Mouse (Mus musculus) embryonic facial prominence, embryonic 10.5 days (tissue): ENCODE measurements around the gene Dpp6. TPM values are rescaled to one million over a fixed set of nuclear protein-coding genes. Genes with fewer than 3 reads are reported as not detected.

Experiments used
- DNase-seq: peaks from one replicate; pipeline ENCODE4 v3.0.0-alpha.2; 2017; ENCODE audit warnings: low spot score
- H3K27ac ChIP-seq: fragments of 300-500 bp; sonication (generic); replicated peaks from 2 replicates; pipeline ENCODE4 v1.5.1; 2016; ENCODE audit warnings: mild to moderate bottlenecking
- H3K27me3 ChIP-seq: fragments of 300-500 bp; sonication (generic); replicated peaks from 2 replicates; pipeline ENCODE4 v1.6.1; 2016; ENCODE audit warnings: low read depth, mild to moderate bottlenecking; ENCODE audit not compliant: poor library complexity, severe bottlenecking
- H3K36me3 ChIP-seq: fragments of 300-500 bp; sonication (generic); replicated peaks from 2 replicates; pipeline ENCODE4 v1.6.1; 2016; ENCODE audit warnings: mild to moderate bottlenecking, moderate library complexity
- H3K4me1 ChIP-seq: fragments of 300-500 bp; sonication (generic); 2 replicates; pipeline ENCODE4 v1.6.1; 2016
- H3K4me3 ChIP-seq: fragments of 300-500 bp; sonication (generic); 2 replicates; pipeline ENCODE4 v1.5.1; 2016; ENCODE audit warnings: mild to moderate bottlenecking, moderate library complexity
- H3K9me3 ChIP-seq: fragments of 300-500 bp; sonication (generic); 2 replicates; pipeline ENCODE4 v1.6.1; 2016; ENCODE audit warnings: mild to moderate bottlenecking
- WGBS: fragments of 180-500 bp; shearing (Covaris S2); methylation state at CpG from one replicate; pipeline ENCODE4 v1.1.7; 2016; 5-methylcytosine and 5-hydroxymethylcytosine counted together
- polyA plus RNA-seq: library from polyadenylated mRNA; unstranded; fragments of >200 nt; fragmentation: Nextera tagmentation; extraction: Ambion mirVana; gene quantifications from 2 replicates; pipeline ENCODE4 v1.2.1, GENCODE M21; 2016

Gene Dpp6
- polyA plus RNA-seq, 1 experiment from 2014 or later: 2.4 TPM

DNA sequence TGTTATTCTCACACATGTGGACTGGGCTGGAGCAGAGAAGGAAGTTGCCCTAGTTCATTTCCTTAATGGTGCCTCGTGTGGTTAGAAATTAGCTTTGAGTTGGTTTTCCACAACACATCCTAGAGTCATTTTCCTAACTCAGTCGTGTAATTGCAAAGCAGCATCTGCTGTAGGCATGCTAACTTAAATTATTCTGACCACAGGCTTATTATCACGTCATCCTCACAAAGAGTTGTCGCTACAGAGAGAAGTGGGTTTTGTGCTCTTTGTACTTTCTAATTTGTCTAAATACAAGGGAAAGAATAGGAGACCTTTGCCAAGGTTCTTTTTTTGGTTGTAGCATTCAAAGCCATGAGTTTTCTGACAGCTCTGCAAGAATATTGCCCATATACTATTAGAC, 469.9 kb downstream of the Dpp6 start:
- Histone ChIP-seq H3K4me1 (no peaks in the 10 kb centered on the region), H3K27ac (no peak overlapping the region), H3K36me3 (no peaks in the 10 kb centered on the region), H3K4me3 (no peak overlapping the region), H3K27me3 (no peaks in the 10 kb centered on the region), H3K9me3 (no peaks in the 10 kb centered on the region)
- 62% methylated on average over 4 of the region's 4 CpGs for WGBS
- DNase-seq: no peak

DNA sequence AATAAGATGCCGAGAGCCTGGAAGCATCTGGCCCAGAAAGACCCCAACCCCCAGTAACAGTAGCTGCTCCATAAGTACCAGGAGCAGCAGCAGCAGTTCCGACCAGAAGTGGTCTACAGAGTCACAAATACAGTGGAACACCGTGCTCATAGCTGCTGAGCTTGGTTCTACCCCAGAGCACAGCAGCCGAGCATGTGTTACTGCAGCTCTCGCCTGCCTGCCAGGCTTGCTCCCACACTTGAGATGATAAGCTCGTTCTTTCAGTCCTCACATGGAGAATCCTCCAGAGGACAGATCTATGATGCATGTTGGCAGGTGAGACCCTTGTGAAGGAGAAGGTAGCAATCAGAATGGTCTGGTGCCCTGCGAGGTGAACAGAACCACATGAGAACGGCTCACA, 474.4 kb downstream of the Dpp6 start:
- Histone ChIP-seq H3K4me1 (no peaks in the 10 kb centered on the region), H3K9me3 (no peaks in the 10 kb centered on the region), H3K27ac (no peak overlapping the region), H3K4me3 (no peak overlapping the region), H3K36me3 (no peaks in the 10 kb centered on the region), H3K27me3 (no peaks in the 10 kb centered on the region)
- no peak for DNase-seq
- 89% methylated on average over 8 of the region's 8 CpGs for WGBS

DNA sequence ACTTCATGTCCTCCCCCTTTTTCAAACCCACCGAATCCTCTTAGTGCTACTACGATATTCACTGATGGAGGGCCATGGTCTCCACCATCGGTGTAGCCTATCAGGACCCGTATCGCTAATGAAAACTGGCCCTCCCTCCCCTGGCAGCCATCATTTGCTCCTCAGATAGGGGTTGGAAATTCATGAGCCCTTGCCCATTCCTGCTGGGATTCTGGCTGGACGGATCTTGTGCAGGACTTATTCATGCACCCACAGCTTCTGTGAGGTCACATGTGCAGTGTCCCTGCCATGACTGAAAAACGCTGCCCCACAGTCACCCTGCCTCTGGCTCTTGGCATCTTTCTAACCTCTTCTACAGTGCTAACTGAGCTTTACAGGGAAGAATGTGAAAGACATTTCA, 475.2 kb downstream of the Dpp6 start:
- Histone ChIP-seq H3K4me1 (no peaks in the 10 kb centered on the region), H3K27me3 (no peaks in the 10 kb centered on the region), H3K36me3 (no peaks in the 10 kb centered on the region), H3K4me3 (no peak overlapping the region), H3K9me3 (no peaks in the 10 kb centered on the region), H3K27ac (no peak overlapping the region)
- no peak for DNase-seq
- 89% methylated on average over 7 of the region's 7 CpGs for WGBS

DNA sequence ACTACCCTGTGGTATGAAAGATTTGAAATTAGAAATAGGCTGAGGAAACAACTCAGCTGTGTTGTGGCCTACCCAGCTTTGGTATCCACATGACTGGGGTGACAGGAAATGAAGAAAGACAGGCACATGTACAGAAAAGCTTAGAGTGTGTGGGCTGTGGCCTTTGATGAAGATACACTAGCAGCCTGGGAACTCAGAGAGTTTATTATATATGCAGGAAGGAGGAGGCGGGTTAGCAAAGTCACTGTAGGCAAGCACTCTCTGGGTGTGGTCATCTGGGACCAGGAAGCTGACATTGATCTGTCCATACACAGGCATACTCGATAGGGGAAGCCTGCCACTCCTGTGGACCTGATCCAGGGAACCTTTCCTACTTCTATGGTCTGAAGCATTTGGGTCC, 487.1 kb downstream of the Dpp6 start:
- no peaks in the 10 kb centered on the region for H3K9me3 ChIP-seq
- 0 out of 2 replicates have a peak, but pooled peaks cover 3% of the 10 kb centered on the region for H3K4me1 ChIP-seq
- WGBS: 81% methylated on average over 2 of the region's 2 CpGs
- no peak overlapping the region for H3K27ac ChIP-seq
- no peak for DNase-seq
- H3K27me3 ChIP-seq: no peaks in the 10 kb centered on the region
- H3K4me3 ChIP-seq: no peak overlapping the region
- no peaks in the 10 kb centered on the region for H3K36me3 ChIP-seq

DNA sequence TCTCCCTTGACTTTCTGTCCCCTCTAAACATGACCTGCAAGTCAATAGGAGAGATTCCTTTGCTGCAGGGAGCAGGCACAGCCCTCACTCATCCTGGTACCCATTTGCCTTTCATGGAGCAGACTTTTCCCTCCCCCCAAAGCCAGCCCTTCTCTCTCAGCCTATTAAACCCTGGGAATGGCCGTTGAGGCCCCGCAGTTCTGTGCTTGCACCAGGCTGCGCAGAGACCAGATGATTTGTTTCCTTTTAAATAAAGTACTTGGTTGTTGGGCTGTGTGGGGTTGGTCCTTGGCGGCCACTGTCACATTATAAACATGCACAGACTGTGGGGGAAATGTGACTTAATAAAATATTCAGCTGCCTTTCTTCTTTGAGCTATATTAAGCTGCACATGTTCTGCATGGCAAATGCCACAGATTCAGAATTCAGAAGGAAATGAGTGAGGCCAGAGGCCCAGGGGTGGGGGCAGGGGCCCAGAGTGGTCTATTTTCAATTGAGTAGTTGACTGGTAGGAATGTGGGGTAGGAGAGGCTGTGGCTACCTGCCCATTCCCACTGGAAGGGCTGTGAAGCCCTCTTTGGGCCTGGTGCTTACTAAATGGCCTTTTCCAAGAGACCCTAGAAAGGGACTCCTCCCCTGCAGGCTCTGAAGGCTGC, 489.6 kb downstream of the Dpp6 start:
- Histone ChIP-seq H3K27me3 (no peaks in the 10 kb centered on the region), H3K9me3 (no peaks in the 10 kb centered on the region), H3K36me3 (no peaks in the 10 kb centered on the region), H3K4me1 (0 out of 2 replicates have a peak, but pooled peaks cover 3% of the 10 kb centered on the region), H3K4me3 (no peak overlapping the region), H3K27ac (no peak overlapping the region)
- no peak for DNase-seq
- WGBS: 67% methylated on average over 4 of the region's 4 CpGs

DNA sequence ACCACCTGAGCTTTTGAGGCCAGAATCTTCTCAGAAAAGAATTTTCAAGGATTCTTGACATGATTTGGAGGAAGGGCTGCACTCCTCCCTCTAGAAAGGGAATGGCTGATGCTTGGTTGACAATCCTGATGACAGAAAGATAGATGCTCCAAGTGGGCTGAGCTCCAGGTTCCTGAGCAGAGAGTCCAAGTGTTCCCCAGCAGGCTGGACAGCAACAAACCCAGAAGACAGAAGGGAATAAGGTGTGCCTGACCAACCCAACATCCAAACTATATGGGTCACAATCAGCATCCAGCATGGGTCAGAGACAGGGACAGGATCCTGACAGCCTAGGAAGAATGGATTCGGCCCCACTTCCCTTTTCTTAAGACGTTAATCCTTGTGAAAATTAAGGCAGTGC, 493.2 kb downstream of the Dpp6 start:
- H3K9me3 ChIP-seq: no peaks in the 10 kb centered on the region
- no peaks in the 10 kb centered on the region for H3K27me3 ChIP-seq
- no peak overlapping the region for H3K4me3 ChIP-seq
- H3K4me1 ChIP-seq: 0 out of 2 replicates have a peak, but pooled peaks cover 3% of the 10 kb centered on the region
- WGBS: 78% methylated on average over 2 of the region's 2 CpGs
- DNase-seq: no peak
- no peaks in the 10 kb centered on the region for H3K36me3 ChIP-seq
- no peak overlapping the region for H3K27ac ChIP-seq

DNA sequence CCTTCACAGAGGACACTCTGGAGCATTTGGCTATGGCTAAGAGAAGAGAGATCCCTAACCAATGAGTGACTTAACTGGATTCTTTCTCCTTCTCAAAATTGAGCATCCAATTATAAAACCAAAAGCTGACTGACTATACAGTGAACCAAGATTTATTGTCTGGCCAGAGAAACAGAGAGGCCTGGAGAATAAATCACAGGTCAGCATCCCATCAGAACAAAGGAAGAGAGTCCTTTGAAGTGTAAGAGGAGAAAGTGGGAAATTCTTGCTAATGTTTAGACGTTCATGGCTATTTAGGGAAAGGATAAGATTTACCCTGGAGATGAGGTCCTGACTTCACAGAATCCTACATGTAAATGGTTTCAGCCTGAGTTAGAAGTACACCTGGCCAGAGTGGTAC, 499.7 kb downstream of the Dpp6 start:
- Histone ChIP-seq H3K9me3 (no peaks in the 10 kb centered on the region), H3K4me3 (no peak overlapping the region), H3K27me3 (no peaks in the 10 kb centered on the region), H3K36me3 (no peaks in the 10 kb centered on the region), H3K4me1 (peaks cover 4% of the 10 kb centered on the region; the same call in 1 of the 2 replicates), H3K27ac (no peak overlapping the region)
- WGBS: 45% methylated on average over 1 of the region's 1 CpGs
- no peak for DNase-seq

DNA sequence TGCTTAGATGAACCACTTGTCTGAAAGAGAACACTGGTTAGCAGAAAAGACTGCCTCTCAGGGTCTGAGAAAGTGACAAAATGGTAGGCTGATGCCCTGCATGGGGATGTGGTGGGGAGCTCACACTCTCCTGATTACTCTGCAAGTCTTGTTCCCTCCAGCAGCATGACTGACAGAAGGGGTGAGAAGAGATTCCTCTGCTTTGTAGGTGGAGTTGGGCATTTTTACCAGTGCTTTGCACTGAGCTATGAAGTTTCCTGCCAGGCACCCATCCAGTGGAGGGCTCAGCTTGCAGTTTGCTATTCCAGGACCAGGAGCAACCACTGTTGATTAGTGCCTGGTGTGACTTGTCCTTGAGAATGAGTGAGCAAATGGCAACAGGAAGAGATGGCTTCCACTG, 500.3 kb downstream of the Dpp6 start:
- Histone ChIP-seq H3K4me3 (no peak overlapping the region), H3K27ac (no peak overlapping the region), H3K27me3 (no peaks in the 10 kb centered on the region), H3K9me3 (no peaks in the 10 kb centered on the region), H3K36me3 (no peaks in the 10 kb centered on the region), H3K4me1 (peaks cover 4% of the 10 kb centered on the region; the same call in 1 of the 2 replicates)
- no peak for DNase-seq

DNA sequence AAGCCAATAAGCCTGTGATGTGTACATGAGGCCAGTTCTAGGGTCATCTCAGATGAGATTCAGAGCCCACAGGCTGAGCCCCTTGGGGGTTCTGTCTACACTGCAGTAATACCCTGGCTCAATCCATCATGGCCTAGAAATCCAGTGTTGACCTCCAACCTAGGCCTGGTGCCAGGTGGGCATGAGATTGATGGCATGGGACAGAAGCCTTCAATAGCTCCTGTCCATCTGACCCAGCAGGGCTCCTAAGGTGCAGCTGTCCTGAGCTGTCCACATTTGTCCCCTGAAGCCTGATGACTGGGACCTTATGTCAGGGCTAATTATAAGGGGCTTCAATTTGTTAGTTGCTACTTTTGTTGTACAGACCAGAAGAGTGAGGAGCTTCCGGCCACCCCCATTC, 500.8 kb downstream of the Dpp6 start:
- H3K36me3 ChIP-seq: no peaks in the 10 kb centered on the region
- H3K27ac ChIP-seq: no peak overlapping the region
- WGBS: 57% methylated on average over 1 of the region's 1 CpGs
- no peaks in the 10 kb centered on the region for H3K9me3 ChIP-seq
- no peaks in the 10 kb centered on the region for H3K27me3 ChIP-seq
- no peak overlapping the region for H3K4me3 ChIP-seq
- DNase-seq: no peak
- peaks cover 4% of the 10 kb centered on the region; the same call in 1 of the 2 replicates for H3K4me1 ChIP-seq

DNA sequence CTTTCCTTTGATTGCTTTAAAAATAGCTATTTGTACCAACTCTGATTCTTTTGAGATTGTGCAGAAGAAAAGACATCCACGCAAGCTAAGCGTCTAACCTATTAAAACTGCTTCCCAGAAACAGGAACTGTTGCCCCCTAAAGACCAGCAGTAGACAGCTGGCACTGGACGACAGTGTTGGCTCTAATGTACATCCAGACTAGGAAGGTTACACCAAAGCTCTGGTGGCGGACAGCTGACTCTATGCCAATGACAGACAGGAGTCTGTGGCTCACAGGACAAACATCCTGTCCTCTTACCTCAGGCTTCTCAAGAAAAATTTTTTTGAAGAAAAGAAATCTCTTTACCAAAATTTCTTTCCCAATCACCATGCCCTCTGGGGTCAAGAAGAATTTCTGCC, 502.7 kb downstream of the Dpp6 start:
- Histone ChIP-seq H3K36me3 (no peaks in the 10 kb centered on the region), H3K9me3 (no peaks in the 10 kb centered on the region), H3K27me3 (no peaks in the 10 kb centered on the region), H3K4me1 (peaks cover 4% of the 10 kb centered on the region; the same call in 1 of the 2 replicates), H3K27ac (no peak overlapping the region), H3K4me3 (no peak overlapping the region)
- DNase-seq: no peak
- WGBS: 90% methylated on average over 4 of the region's 4 CpGs

DNA sequence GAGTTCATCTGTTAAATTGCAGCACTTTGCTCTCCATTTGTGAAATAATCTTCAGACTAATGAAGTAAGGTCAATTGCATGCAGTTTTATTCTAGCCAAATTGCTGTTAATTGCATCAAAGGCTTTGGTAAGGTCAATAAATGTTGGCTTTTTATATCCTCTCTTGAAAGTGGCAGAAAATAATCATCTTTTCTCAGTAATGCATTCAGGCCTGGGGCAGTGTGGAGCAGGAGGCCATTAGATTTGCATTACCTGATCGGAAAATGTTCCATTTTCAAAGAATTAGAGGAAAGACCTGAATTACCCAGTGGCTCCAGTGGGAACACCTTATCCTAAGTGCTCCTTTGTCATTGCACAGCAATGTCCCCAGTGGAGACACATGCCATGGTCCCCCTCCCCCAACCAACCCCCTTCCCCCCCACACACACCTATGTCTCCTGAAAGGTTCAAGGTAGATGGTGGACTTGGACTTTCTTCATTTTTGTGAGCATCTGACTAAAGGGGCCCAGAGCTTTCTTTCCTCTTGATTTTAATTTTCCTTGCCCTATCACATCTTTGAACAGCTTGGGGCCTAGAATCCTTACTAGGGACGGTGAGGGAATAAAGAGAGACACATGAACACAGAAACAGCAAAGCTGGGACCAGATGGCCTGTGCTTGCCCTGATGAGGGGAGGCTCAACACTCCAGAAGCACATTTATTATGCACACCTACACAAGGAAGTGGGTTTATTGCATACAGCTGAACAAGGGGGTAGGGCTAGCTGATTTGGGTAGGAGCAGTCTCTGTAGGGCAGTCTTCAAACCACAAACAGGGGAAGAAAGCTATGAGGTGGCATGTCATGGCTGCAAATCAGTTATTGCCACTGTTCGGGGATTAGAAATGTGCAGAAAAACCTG, 506.1 kb downstream of the Dpp6 start:
- H3K4me3 ChIP-seq: no peak overlapping the region
- 87% methylated on average over 3 of the region's 3 CpGs for WGBS

DNA sequence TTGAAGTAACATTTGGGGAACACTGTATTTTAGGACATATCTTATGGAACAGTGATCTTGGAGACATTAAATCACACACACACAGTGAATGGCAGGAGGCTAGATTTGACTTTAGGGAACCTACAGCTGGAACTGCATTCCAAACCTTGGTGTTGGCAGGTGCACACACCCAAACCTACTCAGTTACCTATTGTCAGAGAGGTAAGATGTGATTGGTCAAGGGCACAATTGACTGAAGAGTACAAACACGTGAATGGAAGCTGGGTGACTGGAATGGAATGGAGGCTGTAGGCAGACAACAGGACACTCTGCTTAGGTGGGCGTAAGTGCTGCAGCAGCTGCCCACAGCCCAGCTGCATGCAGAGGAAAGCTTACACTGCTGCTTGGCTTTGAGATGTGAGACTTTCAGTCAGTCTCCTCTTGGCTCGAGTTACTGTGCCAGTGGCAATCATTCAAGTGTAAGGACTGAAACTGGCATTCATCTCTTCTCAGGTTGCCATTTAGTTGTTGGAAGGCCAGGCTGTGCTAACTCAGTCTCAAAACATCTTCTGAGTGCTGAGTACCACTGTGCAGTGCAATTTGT, 507.4 kb downstream of the Dpp6 start:
- Histone ChIP-seq H3K4me3 (no peak overlapping the region), H3K27ac (no peak overlapping the region), H3K36me3 (no peaks in the 10 kb centered on the region), H3K4me1 (no peaks in the 10 kb centered on the region), H3K9me3 (no peaks in the 10 kb centered on the region), H3K27me3 (no peaks in the 10 kb centered on the region)
- 64% methylated on average over 3 of the region's 3 CpGs for WGBS
- no peak for DNase-seq

More for the DNA sequence above, 506.1 kb downstream of the Dpp6 start:
- H3K36me3 ChIP-seq: no peaks in the 10 kb centered on the region
- H3K9me3 ChIP-seq: no peaks in the 10 kb centered on the region
- DNase-seq: no peak
- H3K27ac ChIP-seq: no peak overlapping the region
- H3K4me1 ChIP-seq: 0 out of 2 replicates have a peak, but pooled peaks cover under 1% of the 10 kb centered on the region
- H3K27me3 ChIP-seq: no peaks in the 10 kb centered on the region
